Mouse (Mus musculus) erythroblast, embryonic 14.5 days (primary cell): ENCODE measurements around the gene Hes7.

ENCODE experiments used
- GATA1 ChIP-seq: IDR thresholded peaks from 2 replicates; pipeline ENCODE4 v1.6.1; 2012; ENCODE audit warnings: low read length, inconsistent platforms, mixed read lengths
- TAL1 ChIP-seq: IDR thresholded peaks from 3 replicates; pipeline ENCODE4 v1.6.1; 2012; ENCODE audit warnings: low read length, inconsistent platforms, mixed read lengths

DNA sequence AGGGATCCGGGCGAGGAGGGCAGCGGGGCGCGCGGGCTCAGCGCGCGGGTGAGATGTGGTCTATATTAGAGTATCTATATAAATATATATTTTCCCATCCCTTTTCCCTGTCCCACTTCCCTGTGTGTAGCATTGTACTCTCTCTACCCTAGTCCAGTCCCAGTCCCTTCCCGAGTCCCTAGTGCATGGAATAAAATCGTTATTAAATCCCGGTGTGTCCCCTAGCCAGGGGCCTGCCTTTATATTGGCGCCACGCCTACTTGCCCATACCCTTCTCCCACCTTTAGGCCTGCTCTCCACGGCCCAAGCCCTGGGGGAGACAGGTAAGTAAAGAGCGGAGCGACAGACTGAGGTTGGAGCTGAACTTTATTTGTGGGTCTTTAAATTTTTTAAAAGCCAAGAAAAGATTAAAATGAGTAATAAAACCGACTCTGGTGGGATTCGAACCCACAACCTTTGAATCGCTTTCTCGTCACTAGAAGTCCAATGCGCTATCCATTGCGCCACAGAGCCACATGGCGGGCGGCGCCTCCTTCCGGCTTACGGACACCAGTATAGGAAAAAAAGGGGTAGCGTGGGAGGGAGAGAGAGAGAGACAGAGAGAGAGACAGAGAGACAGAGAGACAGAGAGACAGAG lies 3.0 kb downstream of the Hes7 start:
- TF ChIP-seq TAL1 (no peak), GATA1 (no peak)
